Mouse (Mus musculus): Measurements from ENCODE around the gene Ttc27.

DNA sequence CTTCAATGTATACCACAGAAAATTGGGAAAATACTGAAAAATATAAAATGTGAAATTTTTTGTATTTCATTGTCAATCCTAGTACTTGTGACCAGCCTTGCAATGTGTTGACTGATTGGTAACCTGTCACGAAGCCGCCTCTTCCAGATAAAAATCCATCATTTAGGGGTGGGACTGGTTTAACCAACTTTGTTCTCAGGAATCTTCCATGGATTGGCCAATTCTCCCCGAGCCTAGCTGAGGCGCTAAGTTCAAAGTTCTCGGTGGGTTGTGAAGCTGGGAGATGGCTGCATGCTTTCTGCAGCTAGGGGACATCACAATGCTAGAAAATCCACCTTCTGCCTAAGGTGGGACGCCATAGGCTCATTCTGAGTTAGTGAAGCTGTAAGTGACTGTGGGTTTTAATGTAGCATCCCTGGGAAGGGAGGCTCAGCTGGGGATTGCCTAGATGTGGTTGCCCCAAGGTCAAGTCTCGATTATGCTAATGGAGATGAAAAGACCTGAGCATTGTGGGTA lies 9.8 kb upstream of the Ttc27 start:
- no peak for TF ChIP-seq POLR2A (IDR thresholded peaks at IDR 0.05; ENCODE audit: borderline replicate concordance, insufficient read depth, low read length)
- no peak for TF ChIP-seq CTCF (IDR thresholded peaks at IDR 0.05; ENCODE audit: borderline replicate concordance, insufficient read depth, low read depth, low read length)
